ENCODE assay signal across 16 mouse cellular contexts in genomic region chr8:54405723-54406122, GRCm38 (mm10).
DNase-seq lines count a peak whose midpoint lies in the region; ATAC-seq lines count a peak whose summit lies in the region.
"Had no signal": no experiment of that assay in that cellular context is flagged by ENCODE, and none has a peak within 500 bp of the region (broad histone marks: within the 10 kb centered on the region; RNA-seq: fewer than 3 reads in every experiment).

No protein-coding gene starts in this region.

- WGBS in forebrain, embryonic 11.5 days = 65% methylated on average over 2 of the region's 2 CpGs
- WGBS in forebrain, embryonic 10.5 days = 84% methylated on average over 2 of the region's 2 CpGs
- WGBS in midbrain, embryonic 14.5 days = 39% methylated on average over 2 of the region's 2 CpGs
- WGBS in midbrain, embryonic 11.5 days = 72% methylated on average over 2 of the region's 2 CpGs
- 25% methylated on average over 2 of the region's 2 CpGs for WGBS in forebrain, embryonic 14.5 days

- no peak overlapping the region for H3K9ac ChIP-seq in forebrain, embryonic 11.5 days (ENCODE audit: low read length)
- H3K9ac ChIP-seq in midbrain, embryonic 14.5 days (replicated peaks; ENCODE audit: low read length) = no peak overlapping the region
- no peak overlapping the region for H3K9ac ChIP-seq in midbrain, embryonic 11.5 days (ENCODE audit: low read length)
- H3K9ac ChIP-seq in forebrain, embryonic 14.5 days (ENCODE audit: low read length) = no peak overlapping the region
- H3K9ac ChIP-seq: heart, embryonic 13.5 days; hindbrain, embryonic 12.5 days; intestine, embryonic 15.5 days had no signal

- H3K9me3 ChIP-seq in forebrain, embryonic 11.5 days (ENCODE audit: control insufficient read depth, low read length) = no peaks in the 10 kb centered on the region
- no peaks in the 10 kb centered on the region for H3K9me3 ChIP-seq in forebrain, embryonic 10.5 days
- no peaks in the 10 kb centered on the region for H3K9me3 ChIP-seq in midbrain, embryonic 14.5 days (ENCODE audit: control insufficient read depth, low read length)
- H3K9me3 ChIP-seq in midbrain, embryonic 11.5 days (ENCODE audit: control insufficient read depth, low read length) = no peaks in the 10 kb centered on the region
- H3K9me3 ChIP-seq in forebrain, embryonic 14.5 days (replicated peaks; ENCODE audit: control insufficient read depth, low read length) = no peaks in the 10 kb centered on the region
- H3K9me3 ChIP-seq: heart, embryonic 13.5 days; hindbrain, embryonic 12.5 days; intestine, embryonic 15.5 days had no signal

- no peaks in the 10 kb centered on the region for H3K4me1 ChIP-seq in forebrain, embryonic 11.5 days (replicated peaks; ENCODE audit: control insufficient read depth, insufficient read depth, low read length)
- peaks cover 4% of the 10 kb centered on the region for H3K4me1 ChIP-seq in forebrain, embryonic 10.5 days
- no peaks in the 10 kb centered on the region for H3K4me1 ChIP-seq in midbrain, embryonic 14.5 days (ENCODE audit: control insufficient read depth, insufficient read depth, low read length)
- no peaks in the 10 kb centered on the region for H3K4me1 ChIP-seq in midbrain, embryonic 11.5 days (ENCODE audit: control insufficient read depth, insufficient read depth, low read length)
- no peaks in the 10 kb centered on the region for H3K4me1 ChIP-seq in forebrain, embryonic 14.5 days (ENCODE audit: control insufficient read depth, insufficient read depth, low read length)
- H3K4me1 ChIP-seq: heart, embryonic 13.5 days; hindbrain, embryonic 12.5 days; intestine, embryonic 15.5 days had no signal

- H3K36me3 ChIP-seq in forebrain, embryonic 11.5 days (ENCODE audit: control insufficient read depth, insufficient read depth, low read length) = no peaks in the 10 kb centered on the region
- H3K36me3 ChIP-seq in forebrain, embryonic 10.5 days (replicated peaks) = no peaks in the 10 kb centered on the region
- no peaks in the 10 kb centered on the region for H3K36me3 ChIP-seq in midbrain, embryonic 14.5 days (ENCODE audit: control insufficient read depth, insufficient read depth, low read length)
- no peaks in the 10 kb centered on the region for H3K36me3 ChIP-seq in midbrain, embryonic 11.5 days (ENCODE audit: control insufficient read depth, insufficient read depth, low read length)
- H3K36me3 ChIP-seq in forebrain, embryonic 14.5 days (ENCODE audit: control insufficient read depth, insufficient read depth, low read length) = no peaks in the 10 kb centered on the region
- H3K36me3 ChIP-seq: heart, embryonic 13.5 days; hindbrain, embryonic 12.5 days; intestine, embryonic 15.5 days had no signal

- no peak overlapping the region for H3K4me3 ChIP-seq in forebrain, embryonic 11.5 days (ENCODE audit: low read depth, low read length)
- H3K4me3 ChIP-seq in forebrain, embryonic 10.5 days = no peak overlapping the region
- H3K4me3 ChIP-seq in midbrain, embryonic 14.5 days (replicated peaks; ENCODE audit: low read depth, low read length) = no peak overlapping the region
- no peak overlapping the region for H3K4me3 ChIP-seq in midbrain, embryonic 11.5 days (ENCODE audit: low read depth, low read length)
- no peak overlapping the region for H3K4me3 ChIP-seq in forebrain, embryonic 14.5 days (ENCODE audit: low read depth, low read length)
- H3K4me3 ChIP-seq: heart, embryonic 13.5 days; hindbrain, embryonic 12.5 days; intestine, embryonic 15.5 days had no signal

- H3K27ac ChIP-seq in forebrain, embryonic 11.5 days (ENCODE audit: low read depth, low read length) = no peak overlapping the region
- no peak overlapping the region for H3K27ac ChIP-seq in forebrain, embryonic 10.5 days
- no peak overlapping the region for H3K27ac ChIP-seq in midbrain, embryonic 14.5 days (replicated peaks; ENCODE audit: low read depth, low read length)
- H3K27ac ChIP-seq in midbrain, embryonic 11.5 days (ENCODE audit: low read depth, low read length) = no peak overlapping the region
- H3K27ac ChIP-seq in forebrain, embryonic 14.5 days (ENCODE audit: low read depth, low read length) = no peak overlapping the region
- H3K27ac ChIP-seq: heart, embryonic 13.5 days; hindbrain, embryonic 12.5 days; intestine, embryonic 15.5 days had no signal

- intact Hi-C loops in gastrocnemius, postnatal 14 days (cut with DNase I; ENCODE audit: low total_unique reads) = no loop called here

- ATAC-seq in forebrain, embryonic 11.5 days (replicated peaks; ENCODE audit: low FRiP score) = peak; percentile 76
- ATAC-seq in midbrain, embryonic 14.5 days (ENCODE audit: low FRiP score, low TSS enrichment) = no peak
- ATAC-seq in midbrain, embryonic 11.5 days (ENCODE audit: low FRiP score) = no peak
- ATAC-seq in forebrain, embryonic 14.5 days = peak; percentile 90
- ATAC-seq: intestine, embryonic 15.5 days had no signal

- H3K27me3 ChIP-seq in forebrain, embryonic 11.5 days (ENCODE audit: control insufficient read depth, insufficient read depth, low read length) = no peaks in the 10 kb centered on the region
- H3K27me3 ChIP-seq in forebrain, embryonic 10.5 days (ENCODE audit: poor library complexity, severe bottlenecking) = no peaks in the 10 kb centered on the region
- no peaks in the 10 kb centered on the region for H3K27me3 ChIP-seq in midbrain, embryonic 14.5 days (ENCODE audit: control insufficient read depth, insufficient read depth, low read length)
- no peaks in the 10 kb centered on the region for H3K27me3 ChIP-seq in midbrain, embryonic 11.5 days (ENCODE audit: control insufficient read depth, insufficient read depth, low read length)
- H3K27me3 ChIP-seq in forebrain, embryonic 14.5 days (replicated peaks; ENCODE audit: control insufficient read depth, insufficient read depth, low read length) = no peaks in the 10 kb centered on the region
- H3K27me3 ChIP-seq: heart, embryonic 13.5 days; hindbrain, embryonic 12.5 days; intestine, embryonic 15.5 days had no signal

- DNase-seq in forebrain, embryonic 11.5 days (ENCODE audit: low spot score) = no peak
- DNase-seq in forebrain, embryonic 10.5 days (ENCODE audit: extremely low spot score, low spot score) = no peak
- peak; percentile 19 for DNase-seq in midbrain, embryonic 14.5 days
- no peak for DNase-seq in midbrain, embryonic 11.5 days (ENCODE audit: low spot score, missing footprints)
- peak; percentile 69 for DNase-seq in forebrain, embryonic 14.5 days (ENCODE audit: low spot score)
- DNase-seq in heart, adult 8-10 months (ENCODE audit: low spot score) = no peak
- no peak for DNase-seq in gastrocnemius, postnatal 14 days
- DNase-seq: adrenal gland, postnatal 10 days; cerebellum, adult 11-12 months; cerebellum, adult 9-10 months; cerebellum, postnatal 25 days; gastrocnemius, postnatal 25 days; heart, postnatal 4 days had no signal

- H3K4me2 ChIP-seq in forebrain, embryonic 11.5 days (ENCODE audit: low read depth, low read length, severe bottlenecking) = no peak overlapping the region
- no peak overlapping the region for H3K4me2 ChIP-seq in midbrain, embryonic 14.5 days (ENCODE audit: low read length)
- no peak overlapping the region for H3K4me2 ChIP-seq in midbrain, embryonic 11.5 days
- H3K4me2 ChIP-seq in forebrain, embryonic 14.5 days (ENCODE audit: low read length) = no peak overlapping the region
- H3K4me2 ChIP-seq: heart, embryonic 13.5 days; hindbrain, embryonic 12.5 days; intestine, embryonic 15.5 days had no signal

Comparison
In these comparisons a context has a peak if more than half of its experiments do, and no peak if none do; other contexts are left out.
1. DNase-seq: peak in midbrain, embryonic 14.5 days (single experiment) and forebrain, embryonic 14.5 days (single experiment); none in forebrain, embryonic 11.5 days (single experiment), forebrain, embryonic 10.5 days (single experiment), midbrain, embryonic 11.5 days (single experiment), heart, adult 8-10 months (single experiment) and gastrocnemius, postnatal 14 days (single experiment).
2. ATAC-seq: peak in forebrain, embryonic 11.5 days (single experiment) and forebrain, embryonic 14.5 days (single experiment); none in midbrain, embryonic 14.5 days (single experiment) and midbrain, embryonic 11.5 days (single experiment).